Mouse (Mus musculus) frontal cortex, postnatal 36 days (tissue): Measurements from ENCODE around the gene Olfr583.

Experiments used
- DNase-seq, 2 experiments: peaks; one replicate each; pipeline ENCODE4 v3.0.0; 2022; ENCODE audit warnings: low spot score in 2 of 2

Gene Olfr583

GRCm38 (mm10) chr7:103051000-103051399 lies at the start of gene Olfr583:
TSS of gene Olfr583 (plus strand) at chr7:103051300.
- no peak for DNase-seq

- no peak for DNase-seq
Observed at GRCm38 (mm10) chr7:103037724-103038123, 13.4 kb upstream of the Olfr583 start, which contains the start of gene Olfr582. TSS of gene Olfr582 (plus strand) at chr7:103038024.

GRCm38 (mm10) chr7:103081585-103081984 lies 30.5 kb downstream of the Olfr583 start, which contains the start of gene Olfr584:
TSS of gene Olfr584 (plus strand) at chr7:103081885.
- DNase-seq, result no peak

- DNase-seq, result no peak
Observed at GRCm38 (mm10) chr7:103097420-103097819, 46.3 kb downstream of the Olfr583 start, which contains the start of gene Olfr585. TSS of gene Olfr585 (plus strand) at chr7:103097720.
